Mouse (Mus musculus) forebrain, embryonic 12.5 days (tissue): Measurements from ENCODE around the gene Fam117a. TPM values are rescaled to one million over a fixed set of nuclear protein-coding genes. Genes with fewer than 3 reads are reported as not detected.
A peak's percentile ranks its signal among the peaks of the same experiment; 100 is the strongest.
"Not testable (repeated sequence)": the region's sequence is repeated elsewhere in the genome, so short reads cannot be mapped to it uniquely, and the experiment has no call there.

Experiments used
- ATAC-seq: fragments of 200-750 bp; cut with Nextera tagmentation; 2 replicates; pipeline ENCODE4 v1.8.0; 2017; ENCODE audit warnings: moderate TSS enrichment; ENCODE audit not compliant: low FRiP score
- H3K27ac ChIP-seq: fragments of 300-500 bp; sonication (generic); 2 replicates; pipeline ENCODE4 v1.5.1; 2016; ENCODE audit warnings: mild to moderate bottlenecking
- H3K27me3 ChIP-seq: fragments of 300-500 bp; sonication (generic); 2 replicates; pipeline ENCODE4 v1.6.1; 2016; ENCODE audit warnings: mild to moderate bottlenecking
- H3K36me3 ChIP-seq: fragments of 300-500 bp; sonication (generic); replicated peaks from 2 replicates; pipeline ENCODE4 v1.6.1; 2016; ENCODE audit warnings: mild to moderate bottlenecking
- H3K4me1 ChIP-seq: fragments of 300-500 bp; sonication (generic); 2 replicates; pipeline ENCODE4 v1.6.1; 2016
- H3K4me2 ChIP-seq: fragments of 300-500 bp; sonication (generic); 2 replicates; pipeline ENCODE4 v1.6.1; 2016; ENCODE audit warnings: mild to moderate bottlenecking, moderate library complexity
- H3K4me3 ChIP-seq: fragments of 300-500 bp; sonication (generic); replicated peaks from 2 replicates; pipeline ENCODE4 v1.5.1; 2016; ENCODE audit warnings: mild to moderate bottlenecking
- H3K9ac ChIP-seq: fragments of 300-500 bp; sonication (generic); 2 replicates; pipeline ENCODE4 v1.6.1; 2016; ENCODE audit warnings: mild to moderate bottlenecking
- H3K9me3 ChIP-seq: fragments of 300-500 bp; sonication (generic); 2 replicates; pipeline ENCODE4 v1.6.1; 2016
- WGBS: fragments of 180-500 bp; shearing (Covaris S2); methylation state at CpG from one replicate; pipeline ENCODE4 v1.1.7; 2016; 5-methylcytosine and 5-hydroxymethylcytosine counted together
- polyA plus RNA-seq: library from polyadenylated mRNA; unstranded; fragments of >200 nt; fragmentation: Nextera tagmentation; extraction: Ambion mirVana; gene quantifications from 2 replicates; pipeline ENCODE4 v1.2.1, GENCODE M21; 2016

The Fam117a gene
- polyA plus RNA-seq, 1 experiment from 2014 or later, result 7.8 TPM

- ATAC-seq, result no peak
- no peak overlapping the region for H3K4me3 ChIP-seq
- 35% methylated on average over 8 of the region's 8 CpGs for WGBS
These were observed 65.9 kb downstream of the Fam117a start for GRCm38 (mm10) chr11:95402658-95403101.

GRCm38 (mm10) chr11:95403382-95404340, 66.8 kb downstream of the Fam117a start:
- Histone ChIP-seq H3K4me2 (no peak overlapping the region), H3K9me3 (no peaks in the 10 kb centered on the region), H3K27ac (no peak overlapping the region), H3K36me3 (no peaks in the 10 kb centered on the region), H3K4me3 (no peak overlapping the region), H3K4me1 (peaks cover 12% of the 10 kb centered on the region; the same call in 1 of the 2 replicates), H3K27me3 (peaks cover 8% of the 10 kb centered on the region; the same call in 1 of the 2 replicates), H3K9ac (no peak overlapping the region)
- WGBS, result 63% methylated on average over 16 of the region's 16 CpGs
- no peak for ATAC-seq

More at GRCm38 (mm10) chr11:95402658-95403101, 65.9 kb downstream of the Fam117a start:
- Histone ChIP-seq H3K27me3 (peaks cover 10% of the 10 kb centered on the region; the same call in 1 of the 2 replicates), H3K9ac (no peak overlapping the region), H3K4me1 (peaks cover 12% of the 10 kb centered on the region; the same call in 1 of the 2 replicates), H3K36me3 (no peaks in the 10 kb centered on the region), H3K9me3 (no peaks in the 10 kb centered on the region), H3K4me2 (no peak overlapping the region), H3K27ac (no peak overlapping the region)

GRCm38 (mm10) chr11:95405771-95406170, 69.0 kb downstream of the Fam117a start:
- H3K4me3 ChIP-seq, result no peak overlapping the region
- H3K9ac ChIP-seq, result no peak overlapping the region
- peaks cover 10% of the 10 kb centered on the region; the same call in 1 of the 2 replicates for H3K4me1 ChIP-seq
- H3K9me3 ChIP-seq, result no peaks in the 10 kb centered on the region
- H3K4me2 ChIP-seq, result no peak overlapping the region
- no peaks in the 10 kb centered on the region for H3K27me3 ChIP-seq
- H3K27ac ChIP-seq, result no peak overlapping the region
- no peaks in the 10 kb centered on the region for H3K36me3 ChIP-seq
- WGBS, result 86% methylated on average over 4 of the region's 4 CpGs
- ATAC-seq, result no peak

- not testable (repeated sequence) for ATAC-seq, H3K9me3 ChIP-seq, H3K36me3 ChIP-seq, H3K27ac ChIP-seq, H3K9ac ChIP-seq, H3K4me3 ChIP-seq, H3K4me2 ChIP-seq, H3K4me1 ChIP-seq, H3K27me3 ChIP-seq
- 96% methylated on average over 5 of the region's 5 CpGs for WGBS
These were observed 69.6 kb downstream of the Fam117a start for GRCm38 (mm10) chr11:95406398-95406797.

GRCm38 (mm10) chr11:95409450-95410112, 72.8 kb downstream of the Fam117a start:
- Histone ChIP-seq H3K4me1 (no peaks in the 10 kb centered on the region), H3K27me3 (peaks cover 16% of the 10 kb centered on the region)

GRCm38 (mm10) chr11:95411453-95412013, 74.7 kb downstream of the Fam117a start:
- H3K9ac ChIP-seq, result no peak overlapping the region
- no peaks in the 10 kb centered on the region for H3K9me3 ChIP-seq
- peaks cover 16% of the 10 kb centered on the region for H3K27me3 ChIP-seq
- no peak overlapping the region for H3K4me2 ChIP-seq
- peaks cover 11% of the 10 kb centered on the region for H3K4me1 ChIP-seq
- no peak overlapping the region for H3K27ac ChIP-seq
- no peak for ATAC-seq
- WGBS, result 64% methylated on average over 6 of the region's 6 CpGs
- no peaks in the 10 kb centered on the region for H3K36me3 ChIP-seq
- no peak overlapping the region for H3K4me3 ChIP-seq

More at GRCm38 (mm10) chr11:95409450-95410112, 72.8 kb downstream of the Fam117a start:
- ATAC-seq, result no peak
- 86% methylated on average over 10 of the region's 10 CpGs for WGBS
- Histone ChIP-seq H3K4me3 (no peak overlapping the region), H3K4me2 (no peak overlapping the region), H3K9ac (no peak overlapping the region), H3K9me3 (no peaks in the 10 kb centered on the region), H3K36me3 (no peaks in the 10 kb centered on the region), H3K27ac (no peak overlapping the region)

GRCm38 (mm10) chr11:95412615-95413014, 75.8 kb downstream of the Fam117a start:
- no peak for ATAC-seq
- Histone ChIP-seq H3K4me3 (no peak overlapping the region), H3K27me3 (peaks cover 16% of the 10 kb centered on the region)

GRCm38 (mm10) chr11:95413641-95414535, 77.1 kb downstream of the Fam117a start, which contains the start of gene Spop:
Gene Spop (plus strand): TSS chr11:95414080.
- peak; percentile 79 for ATAC-seq
- Histone ChIP-seq H3K27ac (peak within 1 kb of the TSS; percentile 94), H3K4me2 (peak within 1 kb of the TSS; percentile 69), H3K36me3 (no peaks in the 10 kb centered on the region; the same call in 1 of the 2 replicates), H3K9ac (peak within 1 kb of the TSS; percentile 62), H3K9me3 (no peaks in the 10 kb centered on the region), H3K4me3 (peak within 1 kb of the TSS; percentile 59), H3K27me3 (peaks cover 16% of the 10 kb centered on the region), H3K4me1 (peaks cover 18% of the 10 kb centered on the region)
- WGBS, result 2% methylated on average over 48 of the region's 58 CpGs

More at GRCm38 (mm10) chr11:95412615-95413014, 75.8 kb downstream of the Fam117a start:
- Histone ChIP-seq H3K4me1 (peaks cover 16% of the 10 kb centered on the region), H3K36me3 (no peaks in the 10 kb centered on the region), H3K9ac (no peak overlapping the region), H3K9me3 (no peaks in the 10 kb centered on the region), H3K27ac (no peak overlapping the region), H3K4me2 (no peak overlapping the region)
- 94% methylated on average over 3 of the region's 3 CpGs for WGBS

GRCm38 (mm10) chr11:95414536-95415161, 77.8 kb downstream of the Fam117a start:
- Histone ChIP-seq H3K36me3 (no peaks in the 10 kb centered on the region; the same call in 1 of the 2 replicates), H3K4me2 (peak overlapping the region; percentile 69), H3K27ac (peak overlapping the region; percentile 94), H3K9me3 (no peaks in the 10 kb centered on the region), H3K4me1 (peaks cover 18% of the 10 kb centered on the region), H3K4me3 (peak overlapping the region; percentile 59), H3K27me3 (peaks cover 16% of the 10 kb centered on the region), H3K9ac (peak overlapping the region; percentile 62)
- WGBS, result under 1% methylated on average over 28 of the region's 28 CpGs
- ATAC-seq, result peak; percentile 91

GRCm38 (mm10) chr11:95415931-95416330, 79.1 kb downstream of the Fam117a start:
- H3K4me3 ChIP-seq, result peak overlapping the region; percentile 59
- no peaks in the 10 kb centered on the region; the same call in 1 of the 2 replicates for H3K36me3 ChIP-seq

GRCm38 (mm10) chr11:95417341-95417740, 80.5 kb downstream of the Fam117a start:
- 86% methylated on average over 5 of the region's 5 CpGs for WGBS
- Histone ChIP-seq H3K4me3 (no peak overlapping the region), H3K27me3 (peaks cover 8% of the 10 kb centered on the region), H3K9me3 (no peaks in the 10 kb centered on the region), H3K27ac (no peak overlapping the region), H3K9ac (no peak overlapping the region), H3K4me2 (no peak overlapping the region), H3K36me3 (no peaks in the 10 kb centered on the region; the same call in 1 of the 2 replicates), H3K4me1 (peaks cover 18% of the 10 kb centered on the region)
- ATAC-seq, result no peak

More at GRCm38 (mm10) chr11:95415931-95416330, 79.1 kb downstream of the Fam117a start:
- no peaks in the 10 kb centered on the region for H3K9me3 ChIP-seq
- no peak overlapping the region; the same call in 1 of the 2 replicates for H3K9ac ChIP-seq
- peaks cover 18% of the 10 kb centered on the region for H3K4me1 ChIP-seq
- H3K4me2 ChIP-seq, result peak overlapping the region; percentile 69
- ATAC-seq, result no peak
- peak overlapping the region; percentile 44; the same call in 1 of the 2 replicates for H3K27ac ChIP-seq
- H3K27me3 ChIP-seq, result peaks cover 16% of the 10 kb centered on the region
